Mouse (Mus musculus) stomach, embryonic 15.5 days (tissue): Measurements from ENCODE around the gene Dip2c. TPM values are rescaled to one million over a fixed set of nuclear protein-coding genes. Genes with fewer than 3 reads are reported as not detected.

Experiments used
- ATAC-seq: fragments of 200-750 bp; cut with Nextera tagmentation; 2 replicates; pipeline ENCODE4 v1.8.0; 2017; ENCODE audit warnings: low read depth, moderate number of reproducible peaks, moderate TSS enrichment; ENCODE audit not compliant: insufficient read depth, low FRiP score
- H3K27ac ChIP-seq: fragments of 300-500 bp; sonication (generic); 2 replicates; pipeline ENCODE4 v1.5.1; 2015; ENCODE audit warnings: mild to moderate bottlenecking, inconsistent platforms
- H3K27me3 ChIP-seq: fragments of 300-500 bp; sonication (generic); replicated peaks from 2 replicates; pipeline ENCODE4 v1.6.1; 2015; ENCODE audit warnings: inconsistent platforms
- H3K36me3 ChIP-seq: fragments of 300-500 bp; sonication (generic); 2 replicates; pipeline ENCODE4 v1.6.1; 2015; ENCODE audit warnings: inconsistent platforms
- H3K4me1 ChIP-seq: fragments of 300-500 bp; sonication (generic); 2 replicates; pipeline ENCODE4 v1.6.1; 2015; ENCODE audit warnings: inconsistent platforms
- H3K4me2 ChIP-seq: fragments of 300-500 bp; sonication (generic); 2 replicates; pipeline ENCODE4 v1.6.1; 2015; ENCODE audit warnings: mild to moderate bottlenecking, inconsistent platforms
- H3K4me3 ChIP-seq: fragments of 300-500 bp; sonication (generic); replicated peaks from 2 replicates; pipeline ENCODE4 v1.5.1; 2015; ENCODE audit warnings: inconsistent platforms
- H3K9ac ChIP-seq: fragments of 300-500 bp; sonication (generic); 2 replicates; pipeline ENCODE4 v1.6.1; 2015; ENCODE audit warnings: inconsistent platforms
- H3K9me3 ChIP-seq: fragments of 300-500 bp; sonication (generic); 2 replicates; pipeline ENCODE4 v1.6.1; 2016; ENCODE audit warnings: inconsistent platforms
- WGBS: fragments of 180-500 bp; shearing (Covaris S2); methylation state at CpG from one replicate; pipeline ENCODE4 v1.1.7; 2015; 5-methylcytosine and 5-hydroxymethylcytosine counted together
- polyA plus RNA-seq: library from polyadenylated mRNA; unstranded; fragments of >200 nt; fragmentation: Nextera tagmentation; extraction: Ambion mirVana; gene quantifications from 2 replicates; pipeline ENCODE4 v1.2.1, GENCODE M21; 2015

The Dip2c gene
- polyA plus RNA-seq, 1 experiment from 2014 or later: 4.7 TPM

DNA sequence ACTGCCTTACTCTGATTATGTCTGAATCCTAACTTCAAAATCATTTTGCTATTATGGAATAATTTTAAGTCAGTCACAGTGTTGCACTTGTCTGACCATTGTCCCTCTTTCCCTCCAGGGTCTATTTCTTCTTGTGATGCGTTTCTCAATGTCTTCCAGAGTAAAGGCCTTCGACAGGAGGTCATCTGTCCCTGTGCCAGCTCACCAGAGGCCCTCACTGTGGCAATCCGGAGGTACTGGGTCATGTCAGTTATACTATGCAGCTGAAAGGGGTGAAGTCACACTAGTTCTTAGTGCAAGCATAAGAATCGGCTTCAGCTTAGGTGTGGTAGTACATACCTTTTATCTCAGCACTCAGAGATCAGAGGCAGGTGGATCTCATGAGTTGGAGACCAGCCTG lies 300.4 kb downstream of the Dip2c start:
- whole genome bisulfite sequencing: 83% methylated on average over 4 of the region's 4 CpGs
- H3K9ac ChIP-seq: no peak overlapping the region
- H3K27me3 ChIP-seq: no peaks in the 10 kb centered on the region

DNA sequence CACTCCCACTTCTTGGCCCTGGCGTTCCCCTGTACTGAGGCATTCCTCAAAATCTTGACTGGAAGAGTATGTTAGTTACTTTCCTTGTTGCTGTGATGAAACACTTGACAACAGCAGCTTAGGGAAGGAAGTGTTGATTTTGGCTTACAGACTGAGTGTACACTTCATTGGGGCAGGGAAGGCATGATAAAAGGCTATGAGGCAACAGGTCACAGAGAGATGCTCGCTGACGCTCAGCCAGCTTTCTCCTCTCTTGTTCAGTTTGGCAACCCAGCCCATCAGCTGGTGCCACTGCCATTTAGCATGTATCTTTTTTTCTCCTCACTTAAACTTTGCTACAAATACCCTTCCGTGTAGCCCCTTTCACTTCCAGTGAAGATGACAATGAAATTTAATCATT lies 302.1 kb downstream of the Dip2c start:
- no peak for ATAC-seq

More for the DNA sequence above, 300.4 kb downstream of the Dip2c start:
- no peak overlapping the region for H3K27ac ChIP-seq
- H3K4me3 ChIP-seq: no peak overlapping the region
- no peak for ATAC-seq
- no peak overlapping the region for H3K4me2 ChIP-seq
- no peaks in the 10 kb centered on the region for H3K9me3 ChIP-seq
- no peaks in the 10 kb centered on the region for H3K36me3 ChIP-seq
- no peaks in the 10 kb centered on the region for H3K4me1 ChIP-seq

DNA sequence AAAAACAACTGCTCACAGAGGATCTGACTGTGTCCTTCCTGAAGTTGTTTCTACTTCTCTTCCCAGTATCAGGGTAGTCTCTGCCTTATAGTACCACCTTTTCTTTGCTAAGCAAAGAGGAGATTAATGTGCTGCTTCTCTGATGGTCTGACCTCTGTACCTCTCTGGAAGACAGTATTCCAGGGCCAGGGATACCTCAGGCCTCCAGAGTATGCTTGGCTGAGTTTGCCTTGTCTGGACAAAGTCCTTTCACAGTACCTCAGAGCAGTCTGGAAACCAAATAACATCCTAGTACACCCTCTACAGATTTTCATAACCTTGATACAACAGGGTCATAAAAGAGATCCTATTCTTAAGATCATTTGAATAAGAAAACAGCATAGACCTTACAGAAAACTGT lies 305.5 kb downstream of the Dip2c start:
- no peak for ATAC-seq
- no peaks in the 10 kb centered on the region for H3K36me3 ChIP-seq
- H3K27ac ChIP-seq: no peak overlapping the region

More for the DNA sequence above, 302.1 kb downstream of the Dip2c start:
- H3K4me2 ChIP-seq: no peak overlapping the region
- no peak overlapping the region for H3K9ac ChIP-seq
- H3K4me1 ChIP-seq: no peaks in the 10 kb centered on the region
- no peaks in the 10 kb centered on the region for H3K9me3 ChIP-seq
- 83% methylated on average over 4 of the region's 4 CpGs for WGBS
- no peak overlapping the region for H3K4me3 ChIP-seq
- H3K36me3 ChIP-seq: no peaks in the 10 kb centered on the region
- no peaks in the 10 kb centered on the region for H3K27me3 ChIP-seq
- no peak overlapping the region for H3K27ac ChIP-seq

DNA sequence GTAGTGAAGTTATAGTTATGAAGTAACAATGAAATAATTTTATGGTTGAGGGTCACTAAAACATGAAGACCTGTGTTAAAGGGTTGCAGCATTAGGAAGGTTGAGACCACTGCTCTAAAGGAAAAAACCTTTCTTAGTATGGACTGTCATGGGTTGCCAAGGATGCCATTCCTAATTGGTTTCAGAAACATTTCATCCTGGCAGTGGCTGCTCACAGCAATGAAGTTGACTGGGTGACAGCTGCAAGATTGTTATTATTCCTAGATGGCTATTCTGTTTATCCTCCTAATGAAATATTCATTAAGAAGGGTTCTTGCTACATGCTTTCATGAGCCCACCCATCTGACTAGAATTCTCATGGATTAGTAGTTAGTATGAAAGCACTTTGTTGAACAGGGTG lies 307.3 kb downstream of the Dip2c start:
- Histone ChIP-seq H3K9ac (no peak overlapping the region), H3K9me3 (no peaks in the 10 kb centered on the region), H3K27ac (no peak overlapping the region), H3K36me3 (no peaks in the 10 kb centered on the region), H3K27me3 (no peaks in the 10 kb centered on the region), H3K4me2 (no peak overlapping the region), H3K4me3 (no peak overlapping the region), H3K4me1 (no peaks in the 10 kb centered on the region)
- no peak for ATAC-seq

More for the DNA sequence above, 305.5 kb downstream of the Dip2c start:
- no peak overlapping the region for H3K4me3 ChIP-seq
- H3K9me3 ChIP-seq: no peaks in the 10 kb centered on the region
- H3K27me3 ChIP-seq: no peaks in the 10 kb centered on the region
- H3K9ac ChIP-seq: no peak overlapping the region
- H3K4me2 ChIP-seq: no peak overlapping the region
- no peaks in the 10 kb centered on the region for H3K4me1 ChIP-seq

DNA sequence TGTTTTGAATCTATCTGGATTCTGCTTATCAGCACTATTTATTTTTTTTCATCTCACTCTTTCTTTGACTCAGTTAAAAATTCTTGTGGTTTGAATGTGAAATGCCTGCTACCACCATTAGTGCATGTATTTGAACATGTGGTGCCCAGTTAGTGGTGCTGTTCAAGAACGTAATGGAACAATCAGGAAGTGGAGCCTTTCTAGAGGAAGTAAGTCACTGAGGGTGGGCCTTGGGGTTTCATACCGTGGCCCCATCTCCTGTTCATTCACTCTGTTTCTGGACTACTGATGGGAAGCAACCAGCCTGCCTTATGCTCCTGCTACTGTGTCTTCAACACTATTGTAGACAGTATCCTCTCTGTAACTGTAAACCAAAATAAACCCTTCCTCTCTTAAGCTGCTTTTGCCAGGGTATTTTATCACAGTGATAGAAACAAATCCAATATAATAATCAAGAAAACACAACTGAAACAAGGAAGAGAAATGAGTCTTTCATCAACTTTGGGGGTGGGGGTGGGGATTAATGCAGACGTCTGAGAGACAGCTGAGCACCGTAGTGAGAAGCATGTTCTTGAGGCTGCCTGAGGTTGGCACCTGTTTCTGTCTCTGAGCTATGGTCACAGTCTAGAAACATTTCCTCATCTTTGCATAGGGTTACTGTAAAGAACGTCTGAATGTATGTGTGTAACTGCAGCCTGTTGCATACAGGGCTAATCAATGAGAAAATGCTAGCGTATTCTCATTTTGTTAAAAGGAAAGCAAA lies 323.2 kb downstream of the Dip2c start:
- no peaks in the 10 kb centered on the region for H3K27me3 ChIP-seq
- H3K4me1 ChIP-seq: no peaks in the 10 kb centered on the region
- H3K4me2 ChIP-seq: no peak overlapping the region
- 76% methylated on average over 6 of the region's 6 CpGs for WGBS
- ATAC-seq: no peak
- H3K36me3 ChIP-seq: no peaks in the 10 kb centered on the region
- no peak overlapping the region for H3K4me3 ChIP-seq
- H3K27ac ChIP-seq: no peak overlapping the region
- no peak overlapping the region for H3K9ac ChIP-seq
- no peaks in the 10 kb centered on the region for H3K9me3 ChIP-seq

DNA sequence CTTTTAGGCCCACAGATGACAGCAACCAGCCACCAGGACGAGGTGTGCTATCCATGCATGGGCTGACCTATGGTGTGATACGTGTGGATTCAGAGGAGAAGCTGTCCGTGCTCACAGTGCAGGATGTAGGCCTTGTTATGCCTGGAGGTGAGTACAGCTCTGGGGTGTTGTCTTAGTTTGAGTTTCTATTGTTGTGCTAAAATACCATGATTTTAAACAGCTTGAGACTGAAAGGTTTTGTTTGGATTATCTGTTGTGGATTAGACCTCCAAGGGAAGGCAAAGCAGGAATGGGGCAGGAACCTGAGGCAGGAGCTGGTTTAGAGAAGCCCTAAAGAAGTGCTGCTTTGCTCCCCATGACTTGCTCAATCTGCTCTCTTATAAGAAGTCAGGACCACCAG lies 325.0 kb downstream of the Dip2c start:
- 73% methylated on average over 3 of the region's 3 CpGs for WGBS
- H3K9me3 ChIP-seq: no peaks in the 10 kb centered on the region

DNA sequence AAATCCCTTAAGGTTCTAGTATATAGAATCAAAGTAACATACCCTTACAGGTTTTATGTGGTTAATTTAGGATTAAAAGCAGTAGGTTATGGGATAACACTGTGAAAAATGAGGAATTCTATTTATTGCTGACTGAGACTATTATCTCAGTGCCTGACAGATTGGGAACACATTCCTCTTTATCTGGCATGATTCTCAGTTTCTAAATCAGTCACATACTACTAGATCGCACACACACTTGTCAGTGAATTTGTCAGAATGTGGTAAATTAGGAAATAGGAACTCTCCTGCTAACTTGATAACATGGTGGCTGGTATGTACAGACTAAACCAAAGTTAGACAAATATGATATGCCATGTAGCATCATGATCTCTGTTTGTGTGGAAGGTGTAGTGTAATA lies 334.9 kb downstream of the Dip2c start:
- no peak for ATAC-seq
- Histone ChIP-seq H3K36me3 (no peaks in the 10 kb centered on the region), H3K4me3 (no peak overlapping the region), H3K27me3 (no peaks in the 10 kb centered on the region), H3K4me2 (no peak overlapping the region), H3K27ac (no peak overlapping the region), H3K9ac (no peak overlapping the region), H3K4me1 (no peaks in the 10 kb centered on the region), H3K9me3 (no peaks in the 10 kb centered on the region)
- WGBS: 87% methylated on average over 1 of the region's 1 CpGs

More for the DNA sequence above, 325.0 kb downstream of the Dip2c start:
- Histone ChIP-seq H3K4me1 (no peaks in the 10 kb centered on the region), H3K36me3 (no peaks in the 10 kb centered on the region), H3K4me2 (no peak overlapping the region), H3K9ac (no peak overlapping the region), H3K4me3 (no peak overlapping the region), H3K27ac (no peak overlapping the region), H3K27me3 (no peaks in the 10 kb centered on the region)
- ATAC-seq: no peak

DNA sequence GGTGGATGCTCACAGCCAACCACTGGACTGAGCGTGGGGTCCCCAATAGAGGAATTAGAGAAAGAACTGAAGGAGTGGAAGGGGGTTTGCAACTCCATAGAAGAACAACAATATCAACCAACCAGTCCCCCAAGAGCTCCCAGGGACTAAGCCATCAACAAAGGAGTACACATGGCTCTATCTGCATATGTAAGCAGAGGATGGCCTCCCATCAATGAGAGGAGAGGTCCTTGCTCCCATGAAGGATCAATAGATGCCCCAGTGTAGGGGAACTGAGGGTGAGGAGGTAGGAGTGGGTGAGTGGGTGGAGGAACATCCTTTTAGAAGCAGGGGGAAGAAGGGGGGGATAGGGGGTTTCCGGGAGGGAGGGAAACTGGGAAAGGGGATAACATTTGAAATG lies 356.4 kb downstream of the Dip2c start:
- no peaks in the 10 kb centered on the region for H3K27me3 ChIP-seq
- H3K36me3 ChIP-seq: no peaks in the 10 kb centered on the region
- no peak overlapping the region for H3K4me2 ChIP-seq
- no peaks in the 10 kb centered on the region for H3K9me3 ChIP-seq
- H3K9ac ChIP-seq: no peak overlapping the region
- no peak for ATAC-seq
- no peak overlapping the region for H3K4me3 ChIP-seq
- H3K4me1 ChIP-seq: no peaks in the 10 kb centered on the region
- H3K27ac ChIP-seq: no peak overlapping the region
- WGBS: 88% methylated on average over 2 of the region's 2 CpGs

DNA sequence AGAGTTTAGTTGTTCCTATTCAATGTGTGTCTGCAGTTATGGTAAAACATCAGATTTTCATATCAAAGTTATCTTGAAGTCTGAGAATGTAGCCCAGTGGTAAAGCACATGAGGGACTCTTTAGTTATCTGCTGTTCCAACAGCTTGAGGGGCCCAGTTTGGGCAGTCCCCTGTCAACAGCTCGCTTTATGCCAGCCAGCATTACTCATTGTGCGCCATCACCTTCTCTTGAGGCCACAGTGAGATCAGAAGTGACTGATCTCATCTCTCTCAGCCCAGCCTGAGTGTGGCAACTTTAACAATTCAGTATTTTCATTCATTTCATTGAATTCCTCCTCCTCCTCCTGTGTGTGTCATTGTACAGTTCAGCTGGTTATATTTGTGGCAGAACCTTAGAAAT lies 359.6 kb downstream of the Dip2c start:
- WGBS: 82% methylated on average over 2 of the region's 2 CpGs
- no peaks in the 10 kb centered on the region for H3K9me3 ChIP-seq
- no peak overlapping the region for H3K27ac ChIP-seq
- no peak overlapping the region for H3K4me2 ChIP-seq
- no peaks in the 10 kb centered on the region for H3K4me1 ChIP-seq
- no peak for ATAC-seq
- H3K27me3 ChIP-seq: no peaks in the 10 kb centered on the region
- no peaks in the 10 kb centered on the region for H3K36me3 ChIP-seq
- H3K9ac ChIP-seq: no peak overlapping the region
- H3K4me3 ChIP-seq: no peak overlapping the region

DNA sequence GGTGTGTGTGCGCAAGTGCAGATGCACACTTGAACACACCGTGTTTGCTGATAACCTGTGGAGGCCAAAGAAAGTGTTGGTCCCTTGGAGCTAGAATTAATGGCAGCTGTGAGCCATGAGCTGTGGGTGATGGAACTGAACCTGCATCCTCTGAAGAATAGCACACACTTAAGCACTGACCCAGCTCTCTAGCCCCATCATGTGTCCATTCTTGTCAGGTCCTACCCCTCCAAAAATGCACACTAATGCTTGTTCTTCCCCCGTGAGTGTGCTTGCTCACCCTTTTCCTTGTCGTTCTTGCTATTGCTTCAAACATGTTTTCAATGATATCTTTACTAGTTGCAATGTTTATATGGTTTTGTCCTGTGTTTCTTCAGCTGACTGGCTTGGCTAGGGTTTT lies 360.2 kb downstream of the Dip2c start:
- Histone ChIP-seq H3K36me3 (no peaks in the 10 kb centered on the region), H3K9ac (no peak overlapping the region), H3K27me3 (no peaks in the 10 kb centered on the region), H3K4me2 (no peak overlapping the region), H3K4me1 (no peaks in the 10 kb centered on the region), H3K27ac (no peak overlapping the region), H3K9me3 (no peaks in the 10 kb centered on the region), H3K4me3 (no peak overlapping the region)
- WGBS: 55% methylated on average over 4 of the region's 4 CpGs
- no peak for ATAC-seq

DNA sequence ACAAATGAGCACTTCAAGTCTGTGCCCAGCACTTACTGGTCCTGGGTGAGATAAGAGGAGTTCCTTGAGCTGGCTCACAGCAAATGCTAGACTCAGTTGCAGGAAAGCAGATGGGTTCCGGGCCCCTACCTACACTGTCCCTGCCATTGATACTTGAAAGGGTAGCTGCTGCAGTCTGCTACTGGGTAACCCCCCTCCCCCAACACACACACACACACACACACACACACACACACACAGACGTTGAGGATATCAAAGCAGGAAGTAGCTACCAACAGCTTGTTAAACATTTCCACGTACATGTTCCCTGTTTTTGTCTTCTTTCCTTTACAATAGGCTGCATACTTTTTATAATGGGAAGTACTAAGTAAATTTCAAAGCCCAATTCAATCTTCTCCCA lies 361.6 kb downstream of the Dip2c start:
- Histone ChIP-seq H3K36me3 (no peaks in the 10 kb centered on the region), H3K4me3 (no peak overlapping the region), H3K9me3 (no peaks in the 10 kb centered on the region), H3K27me3 (no peaks in the 10 kb centered on the region), H3K4me1 (no peaks in the 10 kb centered on the region), H3K27ac (no peak overlapping the region), H3K9ac (no peak overlapping the region), H3K4me2 (no peak overlapping the region)
- 46% methylated on average over 3 of the region's 3 CpGs for WGBS
- ATAC-seq: no peak

DNA sequence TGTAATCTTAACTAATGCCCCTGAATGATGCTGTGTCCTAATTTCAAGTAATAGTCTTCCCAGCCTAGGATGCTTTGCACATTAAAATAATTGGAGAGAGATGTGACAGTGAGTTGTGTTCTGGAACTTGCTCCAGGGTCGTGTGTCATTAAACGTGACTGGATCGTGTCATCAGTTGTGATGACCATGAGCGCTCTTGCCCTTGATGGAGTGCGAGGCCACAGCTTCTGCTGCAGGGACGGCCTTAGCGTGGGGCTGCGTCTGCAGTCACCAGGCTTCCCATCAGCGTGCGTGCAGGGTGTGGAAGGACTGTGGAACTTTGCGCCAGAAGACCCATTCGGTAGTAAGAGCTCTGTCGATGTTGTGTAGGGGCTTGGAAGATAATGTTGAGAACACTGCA lies 372.4 kb downstream of the Dip2c start:
- Histone ChIP-seq H3K4me1 (no peaks in the 10 kb centered on the region), H3K9ac (no peak overlapping the region), H3K27me3 (no peaks in the 10 kb centered on the region), H3K4me2 (no peak overlapping the region), H3K36me3 (no peaks in the 10 kb centered on the region), H3K27ac (no peak overlapping the region), H3K9me3 (no peaks in the 10 kb centered on the region), H3K4me3 (no peak overlapping the region)
- 92% methylated on average over 13 of the region's 13 CpGs for WGBS
- ATAC-seq: no peak

DNA sequence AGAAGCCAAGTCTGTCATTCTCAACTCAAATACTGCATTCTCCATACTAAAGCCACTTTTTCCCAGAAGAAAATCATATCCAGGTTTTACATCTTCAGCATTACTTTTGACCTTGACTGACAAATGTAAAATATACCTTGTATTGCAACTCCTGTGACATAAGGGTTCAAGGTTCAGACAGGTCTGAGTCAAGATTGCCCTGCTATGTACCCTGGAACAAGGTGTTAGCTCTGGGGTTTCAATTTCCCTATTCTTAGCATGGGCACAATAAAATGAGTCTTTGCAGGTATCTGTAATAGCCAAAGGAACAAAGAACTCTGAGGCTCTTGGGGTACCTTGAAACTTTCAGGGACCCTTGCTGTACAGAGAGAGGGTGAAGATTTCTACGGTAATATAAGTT lies 373.6 kb downstream of the Dip2c start:
- ATAC-seq: no peak
- WGBS: 87% methylated on average over 1 of the region's 1 CpGs
- Histone ChIP-seq H3K27ac (no peak overlapping the region), H3K9ac (no peak overlapping the region), H3K4me3 (no peak overlapping the region), H3K27me3 (no peaks in the 10 kb centered on the region), H3K36me3 (no peaks in the 10 kb centered on the region), H3K4me2 (no peak overlapping the region), H3K9me3 (no peaks in the 10 kb centered on the region), H3K4me1 (no peaks in the 10 kb centered on the region)
